Mouse (Mus musculus) limb, embryonic 10.5 days (tissue): ENCODE measurements at regions not wholly inside any gene's neighbourhood (a gene's known extent, or its start where the extent isn't known, plus 50 kb on each side); places are given as distances from the start of the nearest gene placed in this dataset.

ENCODE experiments used
- DNase-seq: peaks from one replicate; pipeline ENCODE4 v3.0.0-alpha.2; 2017; ENCODE audit warnings: low spot score
- H3K27ac ChIP-seq: fragments of 300-500 bp; sonication (generic); 2 replicates; pipeline ENCODE4 v1.5.1; 2016; ENCODE audit warnings: mild to moderate bottlenecking
- H3K27me3 ChIP-seq: fragments of 300-500 bp; sonication (generic); 2 replicates; pipeline ENCODE4 v1.6.1; 2016; ENCODE audit warnings: low read depth, mild to moderate bottlenecking; ENCODE audit not compliant: poor library complexity, severe bottlenecking
- H3K36me3 ChIP-seq: fragments of 300-500 bp; sonication (generic); 2 replicates; pipeline ENCODE4 v1.6.1; 2016; ENCODE audit warnings: mild to moderate bottlenecking, moderate library complexity
- H3K4me1 ChIP-seq: fragments of 300-500 bp; sonication (generic); 2 replicates; pipeline ENCODE4 v1.6.1; 2016
- H3K4me3 ChIP-seq: fragments of 300-500 bp; sonication (generic); 2 replicates; pipeline ENCODE4 v1.5.1; 2016; ENCODE audit warnings: mild to moderate bottlenecking, moderate library complexity
- H3K9me3 ChIP-seq: fragments of 300-500 bp; sonication (generic); replicated peaks from 2 replicates; pipeline ENCODE4 v1.6.1; 2016; ENCODE audit warnings: mild to moderate bottlenecking
- WGBS: fragments of 180-500 bp; shearing (Covaris S2); methylation state at CpG from one replicate; pipeline ENCODE4 v1.1.7; 2016; 5-methylcytosine and 5-hydroxymethylcytosine counted together

DNA sequence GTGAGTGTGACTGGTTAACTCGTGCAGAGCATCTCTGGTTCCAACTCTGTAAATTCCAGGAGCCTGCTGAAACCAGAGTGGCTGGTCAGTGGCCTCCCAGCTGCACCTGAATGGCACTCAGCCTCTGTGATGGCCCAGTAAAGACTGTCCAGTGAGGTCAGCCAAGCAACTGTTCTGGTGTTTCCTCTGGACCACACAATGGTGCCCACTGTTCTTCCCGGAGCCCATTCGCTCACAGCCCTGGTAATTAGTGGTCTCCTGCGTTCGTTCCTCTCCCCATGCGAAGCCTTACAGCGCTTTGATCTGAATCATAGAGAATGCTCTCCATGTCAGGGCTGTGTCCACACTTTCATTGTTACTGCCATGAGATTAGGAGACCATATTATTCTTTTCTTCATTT is 75.5 kb downstream of the Enkur start:
- H3K27me3 ChIP-seq = no peaks in the 10 kb centered on the region
- H3K9me3 ChIP-seq = no peaks in the 10 kb centered on the region
- no peak overlapping the region for H3K27ac ChIP-seq
- H3K4me3 ChIP-seq = no peak overlapping the region
- no peaks in the 10 kb centered on the region for H3K4me1 ChIP-seq
- DNase-seq = no peak
- H3K36me3 ChIP-seq = no peaks in the 10 kb centered on the region
- WGBS = 76% methylated on average over 7 of the region's 7 CpGs

DNA sequence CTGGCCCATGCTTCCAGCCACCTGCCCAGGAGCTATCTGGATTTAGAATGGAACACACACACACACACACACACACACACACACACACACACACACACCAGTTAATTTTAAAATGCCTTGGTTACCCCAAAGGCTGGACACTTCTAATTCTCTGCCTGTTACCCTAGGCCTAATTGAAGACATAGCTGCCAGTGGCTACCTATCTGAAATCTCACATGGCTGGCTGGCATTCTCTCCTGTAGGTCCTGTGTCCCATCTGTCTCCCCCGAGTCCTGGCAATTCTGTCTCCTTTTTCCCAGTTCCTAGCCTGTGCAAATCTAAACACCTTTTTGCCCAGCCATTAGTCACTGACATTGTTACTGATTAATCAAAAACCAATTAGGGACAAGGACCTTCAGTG is 78.6 kb downstream of the Enkur start:
- Histone ChIP-seq H3K9me3 (no peaks in the 10 kb centered on the region), H3K4me3 (no peak overlapping the region), H3K4me1 (no peaks in the 10 kb centered on the region), H3K27ac (no peak overlapping the region), H3K36me3 (no peaks in the 10 kb centered on the region), H3K27me3 (no peaks in the 10 kb centered on the region)
- no peak for DNase-seq
- 81% methylated on average over 1 of the region's 1 CpGs for WGBS

DNA sequence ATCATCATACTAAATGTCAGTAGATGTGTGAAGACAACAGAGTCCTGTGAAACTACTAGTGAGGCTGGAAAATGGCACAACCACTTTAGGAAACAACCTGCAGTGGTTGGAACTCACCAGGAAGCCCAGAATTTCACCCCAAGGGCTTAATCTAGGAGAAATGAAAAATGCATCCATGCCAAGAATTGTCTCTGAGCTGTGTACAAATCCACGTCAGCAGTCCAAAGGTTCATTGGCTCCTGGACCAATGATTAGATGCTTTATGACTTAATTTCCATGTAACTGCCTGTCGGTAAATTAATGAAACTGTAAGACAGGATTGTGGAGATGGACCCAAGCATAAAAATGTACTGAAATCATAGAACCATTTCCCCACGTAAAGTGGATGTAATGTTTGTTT is 82.7 kb downstream of the Enkur start:
- Histone ChIP-seq H3K4me1 (no peaks in the 10 kb centered on the region), H3K9me3 (no peaks in the 10 kb centered on the region), H3K27me3 (no peaks in the 10 kb centered on the region), H3K27ac (no peak overlapping the region), H3K36me3 (no peaks in the 10 kb centered on the region), H3K4me3 (no peak overlapping the region)
- no peak for DNase-seq
- 93% methylated on average over 3 of the region's 3 CpGs for whole genome bisulfite sequencing

DNA sequence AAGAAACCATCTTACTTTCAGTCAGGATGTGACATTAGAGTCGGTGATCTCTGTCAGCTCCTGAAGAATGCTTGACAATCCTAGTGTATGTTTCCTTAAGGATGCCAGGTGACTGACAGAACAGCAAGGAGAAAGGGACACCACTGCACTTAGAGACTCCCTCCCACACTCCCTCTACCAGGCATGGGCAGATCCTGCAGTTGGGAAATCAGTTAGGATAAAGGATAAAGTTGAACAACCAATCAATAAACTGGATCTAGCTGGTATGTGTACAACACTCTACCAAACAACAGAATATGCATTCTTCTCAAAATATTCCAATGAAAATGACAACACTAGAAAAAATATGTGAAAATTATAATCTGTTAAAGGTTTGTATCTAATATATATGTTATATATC is 83.5 kb downstream of the Enkur start:
- Histone ChIP-seq H3K4me1 (no peaks in the 10 kb centered on the region), H3K36me3 (no peaks in the 10 kb centered on the region), H3K27me3 (no peaks in the 10 kb centered on the region), H3K27ac (no peak overlapping the region), H3K4me3 (no peak overlapping the region), H3K9me3 (no peaks in the 10 kb centered on the region)
- 92% methylated on average over 1 of the region's 1 CpGs for WGBS
- DNase-seq = no peak

DNA sequence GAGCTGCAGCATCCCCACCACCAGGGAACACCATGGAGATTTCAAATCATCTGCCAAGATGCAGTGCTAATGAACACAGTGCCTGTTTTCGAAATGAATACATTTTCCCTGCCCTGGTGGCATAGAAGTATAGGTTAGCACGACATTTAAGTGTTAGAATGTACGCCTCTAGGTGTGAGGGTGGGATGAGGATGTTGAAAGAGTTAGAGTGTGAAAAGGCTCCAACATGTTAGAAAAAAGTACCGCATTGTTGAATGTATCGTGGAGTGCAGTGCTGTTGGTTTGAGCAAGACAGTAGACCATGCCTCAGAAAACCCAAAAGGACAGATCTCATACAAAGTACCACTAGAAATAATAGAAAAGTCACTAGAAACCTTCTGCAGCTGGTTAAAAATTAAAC is 88.3 kb downstream of the Enkur start:
- Histone ChIP-seq H3K9me3 (no peaks in the 10 kb centered on the region), H3K27ac (no peak overlapping the region), H3K4me1 (no peaks in the 10 kb centered on the region), H3K36me3 (no peaks in the 10 kb centered on the region), H3K27me3 (no peaks in the 10 kb centered on the region), H3K4me3 (no peak overlapping the region)
- DNase-seq = no peak
- WGBS = 77% methylated on average over 5 of the region's 5 CpGs

DNA sequence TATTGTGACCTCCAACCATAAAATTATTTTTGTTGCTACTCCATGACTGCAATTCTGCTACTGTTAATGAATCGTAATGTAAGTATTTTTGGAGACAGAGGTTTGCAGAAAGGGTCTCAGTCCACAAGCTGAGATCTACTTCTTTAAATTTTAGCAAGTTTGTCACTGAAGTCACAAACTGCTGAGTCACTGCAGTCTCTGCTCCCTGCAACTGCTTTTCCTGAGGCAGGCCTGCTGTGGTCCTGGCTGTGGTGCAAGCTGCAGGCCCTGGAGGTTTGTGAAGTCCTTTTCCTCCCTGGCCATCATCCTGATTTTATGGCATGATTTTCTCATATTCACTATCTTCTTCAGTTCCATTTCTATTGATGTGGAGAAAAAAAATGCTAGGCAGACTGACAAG is 93.6 kb downstream of the Enkur start:
- WGBS = 84% methylated on average over 1 of the region's 1 CpGs
- no peaks in the 10 kb centered on the region for H3K36me3 ChIP-seq
- no peak for DNase-seq

DNA sequence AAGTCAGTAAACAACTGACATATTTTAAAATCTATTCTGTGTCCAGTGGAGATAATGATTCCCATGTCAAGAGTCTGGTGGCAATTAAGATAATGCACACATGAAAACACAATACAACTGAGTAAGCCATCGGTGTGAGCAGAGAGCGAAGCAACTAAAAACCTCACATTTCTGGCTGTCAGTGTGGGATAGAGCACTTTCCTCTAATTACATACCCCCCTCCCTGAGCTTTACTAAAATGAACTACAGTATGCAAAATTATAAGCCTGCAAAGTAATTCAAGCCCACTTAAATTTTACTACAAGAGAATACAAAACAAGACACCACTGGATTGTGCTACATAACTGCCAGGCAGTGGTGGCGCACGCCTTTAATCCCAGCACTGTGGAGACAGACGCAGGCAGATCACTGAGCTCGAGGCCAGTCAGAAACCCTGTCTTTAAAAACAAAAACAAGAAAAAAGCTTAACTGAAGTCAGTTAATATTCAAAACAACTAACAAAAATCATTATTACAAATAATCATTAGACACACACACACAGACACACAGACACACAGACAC is 104.8 kb downstream of the Enkur start:
- Histone ChIP-seq H3K27ac (no peak overlapping the region), H3K4me3 (no peak overlapping the region), H3K4me1 (no peaks in the 10 kb centered on the region), H3K9me3 (no peaks in the 10 kb centered on the region), H3K27me3 (no peaks in the 10 kb centered on the region), H3K36me3 (no peaks in the 10 kb centered on the region)
- no peak for DNase-seq
- 88% methylated on average over 6 of the region's 6 CpGs for WGBS

More for the DNA sequence above, 93.6 kb downstream of the Enkur start:
- Histone ChIP-seq H3K27ac (no peak overlapping the region), H3K4me3 (no peak overlapping the region), H3K9me3 (no peaks in the 10 kb centered on the region), H3K4me1 (no peaks in the 10 kb centered on the region), H3K27me3 (no peaks in the 10 kb centered on the region)

DNA sequence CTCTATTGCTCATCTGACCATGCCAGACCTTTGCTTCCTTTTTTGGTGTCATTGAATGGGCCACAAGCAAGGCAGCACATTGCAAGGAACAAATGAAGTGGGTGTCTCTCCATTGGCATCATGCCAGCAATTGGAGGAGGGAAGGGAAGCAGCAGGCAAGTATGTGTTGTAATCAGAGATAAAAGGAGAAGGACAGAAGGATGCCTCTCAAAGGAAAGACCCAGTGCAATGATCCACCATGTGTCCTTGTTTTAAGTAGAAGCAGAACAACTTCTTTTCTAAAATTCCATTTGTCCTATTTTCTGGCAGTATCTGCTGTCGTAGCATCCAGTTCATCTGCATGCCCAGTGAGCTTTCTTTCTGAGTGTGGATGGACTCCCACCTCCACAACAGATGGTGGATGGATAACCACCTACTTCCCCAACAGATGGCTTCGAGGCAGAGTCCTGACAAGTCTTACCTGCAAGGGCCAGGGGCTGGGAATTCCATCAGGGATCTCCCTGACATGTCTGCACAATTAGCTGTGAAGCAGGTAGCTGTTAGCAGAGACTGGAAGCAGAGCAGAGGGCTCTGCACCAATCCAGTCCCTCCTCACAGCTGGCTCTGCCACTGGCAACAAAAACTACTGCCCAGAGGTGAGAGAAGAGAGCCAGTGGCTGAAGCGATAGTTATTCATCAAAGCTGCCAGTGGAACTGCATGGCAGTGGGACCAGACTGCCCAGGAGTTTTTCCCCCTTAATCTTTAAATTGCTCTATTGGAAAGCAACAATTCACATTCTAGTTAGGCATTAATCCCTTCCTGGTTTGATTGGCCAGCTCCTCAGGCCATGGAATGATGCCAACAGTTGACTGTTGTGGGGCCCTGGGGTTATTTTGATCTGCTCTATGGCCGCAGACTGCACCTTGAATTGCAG is 113.8 kb downstream of the Enkur start:
- Histone ChIP-seq H3K9me3 (no peaks in the 10 kb centered on the region), H3K4me3 (no peak overlapping the region), H3K27ac (no peak overlapping the region), H3K27me3 (no peaks in the 10 kb centered on the region), H3K36me3 (no peaks in the 10 kb centered on the region), H3K4me1 (no peaks in the 10 kb centered on the region)
- 64% methylated on average over 4 of the region's 4 CpGs for WGBS
- DNase-seq = peak; percentile 35

DNA sequence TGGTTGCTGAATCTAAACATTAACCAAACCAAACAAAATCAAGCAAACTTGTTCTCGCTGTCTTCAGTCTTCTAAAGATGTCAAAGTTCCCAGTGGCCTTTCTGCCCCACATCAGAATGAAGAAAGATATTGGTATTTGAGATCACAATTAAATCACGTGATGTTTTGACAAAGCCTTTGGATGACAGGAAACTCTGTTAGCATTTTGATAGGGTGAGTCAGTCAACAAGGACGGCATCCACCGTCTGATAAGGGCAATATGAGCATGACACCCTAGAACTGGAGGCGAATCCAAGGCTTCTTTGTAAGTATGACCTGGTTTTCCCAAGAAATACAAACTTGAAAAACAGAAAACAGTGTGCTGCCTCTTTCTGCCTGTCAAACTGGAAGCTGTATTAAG is 116.8 kb upstream of the Arhgap21 start:
- H3K9me3 ChIP-seq = no peaks in the 10 kb centered on the region
- no peaks in the 10 kb centered on the region for H3K27me3 ChIP-seq
- H3K36me3 ChIP-seq = no peaks in the 10 kb centered on the region
- H3K27ac ChIP-seq = no peak overlapping the region
- WGBS = 92% methylated on average over 5 of the region's 5 CpGs
- no peak overlapping the region for H3K4me3 ChIP-seq
- no peaks in the 10 kb centered on the region for H3K4me1 ChIP-seq
- no peak for DNase-seq

DNA sequence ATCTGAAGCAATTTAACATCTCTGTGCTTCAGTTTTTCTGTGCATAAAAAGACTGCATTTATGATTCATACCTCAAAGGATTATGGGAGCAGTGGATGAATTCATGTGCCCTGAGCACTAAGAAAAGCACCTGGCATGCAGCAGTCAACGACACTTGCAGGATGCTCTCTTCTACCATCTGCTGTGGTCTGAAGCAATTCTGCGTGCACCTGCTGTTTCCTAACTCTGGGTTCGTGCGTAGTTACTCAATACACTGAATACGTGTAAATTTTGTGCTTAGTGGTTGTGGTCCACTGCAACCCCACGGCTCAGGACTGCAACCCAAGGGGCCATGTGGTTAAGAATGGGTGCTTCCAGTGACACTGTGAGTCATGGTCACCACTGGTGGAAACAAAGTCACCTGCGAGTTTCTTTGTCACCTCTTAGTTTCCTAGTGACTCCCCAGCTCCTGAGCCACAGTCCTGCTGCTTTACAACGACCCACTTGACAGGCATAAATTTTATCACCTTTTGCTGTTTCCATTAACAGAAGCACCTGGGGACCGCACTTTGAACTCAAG is 98.7 kb upstream of the Arhgap21 start:
- Histone ChIP-seq H3K36me3 (no peaks in the 10 kb centered on the region), H3K4me1 (no peaks in the 10 kb centered on the region), H3K4me3 (no peak overlapping the region), H3K9me3 (no peaks in the 10 kb centered on the region), H3K27me3 (no peaks in the 10 kb centered on the region), H3K27ac (no peak overlapping the region)
- WGBS = 89% methylated on average over 9 of the region's 9 CpGs
- no peak for DNase-seq

DNA sequence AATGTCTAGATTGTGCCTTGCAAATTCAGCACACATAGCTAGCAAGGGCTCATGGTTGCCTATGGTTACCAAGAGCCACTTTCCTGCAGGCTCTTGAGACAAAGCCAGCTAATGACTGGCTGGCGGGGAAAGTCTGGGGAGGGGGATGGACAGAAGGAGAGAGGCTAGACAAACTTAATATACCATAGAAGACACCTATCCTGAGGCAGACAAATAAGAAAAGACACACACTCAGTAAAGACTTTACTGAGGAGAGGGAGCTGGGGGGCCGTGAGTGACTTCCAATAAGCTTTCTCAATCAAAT is 91.6 kb upstream of the Arhgap21 start:
- 74% methylated on average over 2 of the region's 2 CpGs for WGBS
- no peak for DNase-seq
- Histone ChIP-seq H3K4me3 (no peak overlapping the region), H3K27ac (no peak overlapping the region), H3K36me3 (no peaks in the 10 kb centered on the region), H3K27me3 (no peaks in the 10 kb centered on the region), H3K9me3 (no peaks in the 10 kb centered on the region), H3K4me1 (peaks cover 6% of the 10 kb centered on the region; the same call in 1 of the 2 replicates)

DNA sequence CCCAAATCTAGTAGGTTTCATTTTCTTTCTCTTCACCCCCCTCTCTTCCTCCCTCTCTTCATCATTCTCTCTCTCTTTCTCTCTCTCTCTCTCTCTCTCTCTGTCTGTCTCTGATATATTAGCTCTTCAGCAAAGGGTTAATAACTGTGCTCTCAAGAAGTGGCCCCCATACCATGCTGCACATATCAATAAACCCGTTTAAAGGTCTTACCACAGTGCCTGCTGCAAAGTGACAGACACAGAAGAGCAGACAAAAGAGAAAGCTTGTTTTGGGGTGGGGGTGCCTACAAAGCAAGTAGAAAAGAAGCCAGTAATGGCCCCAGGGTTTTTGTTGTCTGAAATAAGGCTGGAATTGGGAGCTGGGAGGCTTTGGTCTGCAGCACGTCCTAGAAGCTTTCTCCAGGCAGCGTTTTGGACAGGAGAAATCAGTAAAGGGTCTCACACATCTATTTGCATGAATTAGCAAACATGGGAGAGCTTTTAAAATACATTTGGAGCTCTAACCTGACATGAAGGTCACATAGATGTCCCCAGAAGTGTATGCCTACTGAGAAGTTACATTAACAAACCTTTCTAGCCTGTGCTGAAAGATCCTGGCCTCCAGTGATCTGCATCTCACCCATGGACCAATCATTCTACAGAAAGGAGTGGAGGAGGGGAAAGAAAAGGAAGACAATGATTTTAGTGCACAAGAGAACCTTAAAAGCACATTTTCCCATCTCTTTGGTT is 91.1 kb upstream of the Arhgap21 start:
- Histone ChIP-seq H3K4me3 (no peak overlapping the region), H3K36me3 (no peaks in the 10 kb centered on the region), H3K27me3 (no peaks in the 10 kb centered on the region), H3K4me1 (peaks cover 6% of the 10 kb centered on the region; the same call in 1 of the 2 replicates), H3K9me3 (no peaks in the 10 kb centered on the region), H3K27ac (no peak overlapping the region)
- 54% methylated on average over 3 of the region's 3 CpGs for WGBS
- no peak for DNase-seq

DNA sequence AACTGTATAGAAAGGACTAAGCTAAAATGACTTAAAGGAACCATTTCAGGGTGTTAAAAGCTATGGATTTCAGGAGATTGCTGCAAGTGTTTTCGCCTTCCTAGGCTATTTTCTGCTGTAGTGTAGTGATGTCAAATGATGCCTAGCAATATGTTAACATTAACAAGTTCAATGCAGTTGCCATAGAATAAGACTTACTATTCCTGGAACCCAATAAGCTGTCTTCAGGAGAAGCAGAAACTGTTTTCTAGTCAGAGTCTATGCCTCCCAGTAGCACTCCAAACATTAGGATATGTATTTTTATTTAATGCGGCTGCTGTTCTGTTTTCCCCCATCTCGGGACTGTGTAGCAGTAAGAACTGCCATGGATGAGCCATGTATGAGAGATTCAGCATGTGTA is 90.3 kb upstream of the Arhgap21 start:
- H3K4me3 ChIP-seq = no peak overlapping the region
- no peak for DNase-seq
- 90% methylated on average over 3 of the region's 3 CpGs for WGBS
- no peak overlapping the region for H3K27ac ChIP-seq
- no peaks in the 10 kb centered on the region for H3K27me3 ChIP-seq
- H3K36me3 ChIP-seq = no peaks in the 10 kb centered on the region
- no peaks in the 10 kb centered on the region for H3K9me3 ChIP-seq
- peaks cover 12% of the 10 kb centered on the region for H3K4me1 ChIP-seq
